Comparison of ENCODE assay signal across 19 mouse cellular contexts in the genomic region with DNA sequence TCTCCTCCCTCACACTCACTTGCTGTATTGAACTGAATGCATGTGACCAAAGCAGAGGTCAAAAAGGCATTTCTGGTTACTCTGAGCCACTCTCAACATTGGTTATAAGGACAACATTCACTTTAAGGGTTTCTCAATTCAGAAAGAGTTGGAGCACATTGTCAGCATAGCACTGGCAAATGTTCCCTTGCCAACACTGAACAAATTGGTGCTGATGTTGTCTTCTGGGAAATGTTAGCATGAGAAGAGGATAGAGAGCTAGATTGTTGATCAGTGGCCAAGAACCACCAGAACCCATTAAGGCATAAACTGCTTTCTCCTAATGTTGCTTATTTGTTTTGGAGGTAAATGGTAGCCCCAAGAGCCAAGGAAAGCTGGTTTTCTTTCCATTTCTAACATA.
"Had no signal": no experiment of that assay in that cellular context is flagged by ENCODE, and none has a peak within 500 bp of the region (broad histone marks: within the 10 kb centered on the region; RNA-seq: fewer than 3 reads in every experiment).

No protein-coding gene starts in this region.

- H3K36me3 ChIP-seq: liver, embryonic 15.5 days; lung, embryonic 15.5 days; midbrain, embryonic 10.5 days; midbrain, embryonic 13.5 days; neural tube, embryonic 13.5 days had no signal

- H3K9me3 ChIP-seq: liver, embryonic 15.5 days; lung, embryonic 15.5 days; megakaryocyte, embryonic 14.5 days; midbrain, embryonic 10.5 days; midbrain, embryonic 13.5 days; neural tube, embryonic 13.5 days had no signal

- H3K27ac ChIP-seq: liver, embryonic 15.5 days; lung, embryonic 15.5 days; midbrain, embryonic 10.5 days; midbrain, embryonic 13.5 days; neural tube, embryonic 13.5 days had no signal

- H3K9ac ChIP-seq: liver, embryonic 15.5 days; lung, embryonic 15.5 days; midbrain, embryonic 13.5 days; neural tube, embryonic 13.5 days had no signal

- H3K4me2 ChIP-seq: liver, embryonic 11.5 days; liver, embryonic 15.5 days; lung, embryonic 15.5 days; midbrain, embryonic 13.5 days; neural tube, embryonic 13.5 days had no signal

- H3K4me3 ChIP-seq: liver, embryonic 15.5 days; lung, embryonic 15.5 days; megakaryocyte, embryonic 14.5 days; midbrain, embryonic 10.5 days; midbrain, embryonic 13.5 days; myocyte; neural tube, embryonic 13.5 days had no signal

- H3K4me1 ChIP-seq: liver, embryonic 15.5 days; lung, embryonic 15.5 days; megakaryocyte, embryonic 14.5 days; midbrain, embryonic 10.5 days; midbrain, embryonic 13.5 days had no signal

- DNase-seq: kidney, adult 9 months; kidney, postnatal 14 days; kidney, postnatal 4 days; lung, adult 18-20 months; lung, postnatal 10 days; lung, postnatal 36 days; retina, postnatal 1 day; right cerebral cortex, postnatal 25 days; thymus, adult 18-20 months; thymus, postnatal 36 days had no signal

- H3K27me3 ChIP-seq: liver, embryonic 15.5 days; lung, embryonic 15.5 days; megakaryocyte, embryonic 14.5 days; midbrain, embryonic 13.5 days; neural tube, embryonic 13.5 days had no signal

- ATAC-seq: midbrain, embryonic 13.5 days; midbrain, embryonic 16.5 days had no signal
